Mouse (Mus musculus) adrenal gland, postnatal 4 days (tissue): ENCODE data around the gene Gm10722. TPM values are rescaled to one million over a fixed set of nuclear protein-coding genes. Genes with fewer than 3 reads are reported as not detected.
A peak's percentile ranks its signal among the peaks of the same experiment; 100 is the strongest.
"Not testable (repeated sequence)": the region's sequence is repeated elsewhere in the genome, so short reads cannot be mapped to it uniquely, and the experiment has no call there.

Source experiments
- DNase-seq, 2 experiments: peaks; one replicate each; pipeline ENCODE4 v3.0.0; 2021 to 2022; ENCODE audit warnings: low spot score in 2 of 2, mixed read lengths in 2 of 2
- microRNA-seq: library from miRNA; unstranded; fragments of <30 nt; microRNA quantifications from one replicate; pipeline ENCODE4 v1.2.0, GENCODE M21; 2021
- total RNA-seq, 2 experiments: library from RNA; stranded (reverse); gene quantifications; 2 replicates each; pipeline ENCODE4 v1.2.3; 2021

The Gm10722 gene
- total RNA-seq, 2 experiments from 2014 or later = not detected

GRCm38 (mm10) chr9:3024912-3025467 lies 24.3 kb downstream of the Gm10722 start, which contains the start of gene Gm10717:
Gm10717 (plus strand) TSS chr9:3025417.
- not testable (repeated sequence) for DNase-seq

- DNase-seq = peak; percentile 62 to 86
These were observed 24.9 kb downstream of the Gm10722 start for GRCm38 (mm10) chr9:3025653-3026052.

GRCm38 (mm10) chr9:3026136-3026535 lies 25.4 kb downstream of the Gm10722 start:
- DNase-seq = peak in 1 of 2 experiments; percentile 4

GRCm38 (mm10) chr9:3026741-3027140 lies 26.0 kb downstream of the Gm10722 start:
- peak in 1 of 2 experiments; percentile 11 for DNase-seq

GRCm38 (mm10) chr9:3027200-3027599 lies 26.5 kb downstream of the Gm10722 start:
- not testable (repeated sequence) for DNase-seq

GRCm38 (mm10) chr9:3029276-3030000 lies 28.7 kb downstream of the Gm10722 start:
- peak in 1 of 2 experiments; percentile 33 for DNase-seq

- DNase-seq = not testable (repeated sequence)
These were observed 30.1 kb downstream of the Gm10722 start for GRCm38 (mm10) chr9:3030677-3031318.

GRCm38 (mm10) chr9:3034299-3034698 lies 33.6 kb downstream of the Gm10722 start, which contains the start of gene Gm17535:
Gm17535 (plus strand) TSS chr9:3034599.
- DNase-seq = not testable (repeated sequence)

- DNase-seq = not testable (repeated sequence)
These were observed 35.9 kb downstream of the Gm10722 start, which contains the start of gene Gm10715 for GRCm38 (mm10) chr9:3036577-3036976. Gm10715 (plus strand) TSS chr9:3036877.

GRCm38 (mm10) chr9:3038161-3038560 lies 37.4 kb downstream of the Gm10722 start:
- not testable (repeated sequence) for DNase-seq

Small RNA genes lying within 50 kb of the gene (microRNA-seq; reads per million reads assigned to microRNA genes)
- not detected for gene Mir101c

Other genes with a start within 250 kb of the Gm10722 start
- under 1 TPM in 1 of 2 experiments, not detected in 1; 0.48 TPM for gene Gm11168, start 2.4 kb downstream of the Gm10722 start, total RNA-seq
- 1 to 10 TPM; 1.2 to 1.5 TPM for gene Gm10721, start 12.2 kb downstream of the Gm10722 start, total RNA-seq
- gene Gm10720, start 14.7 kb downstream of the Gm10722 start, total RNA-seq = not detected
- 1 to 10 TPM; 1.7 to 2.3 TPM for gene Gm10719, start 16.5 kb downstream of the Gm10722 start, total RNA-seq
- 1 to 10 TPM; 2.9 to 3.4 TPM for gene Gm10718, start 22.6 kb downstream of the Gm10722 start, total RNA-seq
- gene Gm10717, start 24.5 kb downstream of the Gm10722 start, total RNA-seq = 1 to 10 TPM; 1.2 to 2.0 TPM
- gene Gm17535, start 33.7 kb downstream of the Gm10722 start, total RNA-seq = not detected
- gene Gm10715, start 36.0 kb downstream of the Gm10722 start, total RNA-seq = not detected